Mouse (Mus musculus): ENCODE results near the gene Tmem218. TPM values are rescaled to one million over a fixed set of nuclear protein-coding genes. Genes with fewer than 3 reads are reported as not detected.

Tmem218 gene
- 6.5 and 10.4 TPM in 2 replicates for polyA plus RNA-seq (2016; fragmentation: Nextera tagmentation; extraction: Ambion mirVana)

DNA sequence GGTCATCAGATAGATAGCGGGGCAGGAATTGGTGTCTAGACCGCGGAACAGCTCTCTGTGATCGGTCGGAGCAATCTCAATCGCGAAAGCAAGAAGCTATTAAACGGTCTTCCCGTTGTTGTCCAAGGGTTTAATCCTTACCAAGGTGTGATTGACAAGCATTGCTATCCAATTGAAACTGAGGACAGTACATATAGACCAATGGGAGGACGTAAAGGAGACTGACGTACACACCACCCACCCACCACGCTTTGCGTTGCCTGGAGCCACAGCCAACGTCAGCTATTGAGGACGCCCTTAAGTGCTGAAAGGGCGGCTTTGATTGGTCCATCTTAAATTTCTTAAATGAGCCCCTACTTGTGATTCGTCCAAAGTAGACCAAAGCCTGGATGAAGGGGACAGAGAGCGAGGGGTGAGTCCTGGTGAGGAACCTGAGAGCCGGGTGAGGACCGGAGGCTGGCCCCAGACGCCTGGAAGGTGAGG is at the start of gene Tmem218:
Gene Tmem218, plus strand, starts transcription at position 295 of the 483 bp plus-strand sequence.
- peak within 1 kb of the TSS; percentile 90 for H3K27ac ChIP-seq
- WGBS, result under 1% methylated on average over 21 of the region's 21 CpGs
- H3K36me3 ChIP-seq, result no peaks in the 10 kb centered on the region

DNA sequence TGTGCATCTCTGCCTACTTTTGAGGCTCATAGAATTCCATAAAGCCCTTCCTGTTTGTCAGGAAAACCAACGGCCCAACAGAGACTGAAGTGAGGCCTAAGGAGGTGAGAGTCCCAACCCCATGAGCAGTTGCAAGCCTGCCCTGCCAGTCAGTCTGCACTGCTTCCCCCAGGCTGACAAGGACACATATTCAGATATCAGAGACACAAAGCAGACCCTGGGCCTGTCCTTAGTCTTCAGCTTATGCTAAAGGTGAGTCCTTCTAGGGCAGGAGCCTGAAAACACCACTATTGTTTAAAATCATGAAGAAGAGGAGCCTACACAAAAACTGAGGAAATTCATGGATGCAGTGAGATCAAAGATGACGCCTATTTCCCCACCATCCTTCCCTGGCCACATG is 47.3 kb upstream of the Tmem218 start:
- peaks cover 68% of the 10 kb centered on the region for H3K27me3 ChIP-seq (ENCODE audit: low read depth, poor library complexity, severe bottlenecking)
- no peaks in the 10 kb centered on the region for H3K4me1 ChIP-seq
- no peaks in the 10 kb centered on the region for H3K9me3 ChIP-seq (replicated peaks)
- H3K27ac ChIP-seq, result no peak overlapping the region
- H3K4me3 ChIP-seq, result no peak overlapping the region
- 86% methylated on average over 2 of the region's 2 CpGs for whole genome bisulfite sequencing
- peak; percentile 21 for DNase-seq (ENCODE audit: low spot score)
- H3K36me3 ChIP-seq, result no peaks in the 10 kb centered on the region

More for the DNA sequence above, at the start of gene Tmem218:
- peak; percentile 84 for DNase-seq (ENCODE audit: low spot score)
- Histone ChIP-seq H3K4me1 (peaks cover 4% of the 10 kb centered on the region; the same call in 1 of the 2 replicates), H3K4me3 (peak within 1 kb of the TSS; percentile 68), H3K27me3 (ENCODE audit: low read depth, poor library complexity, severe bottlenecking) (no peaks in the 10 kb centered on the region), H3K9me3 (replicated peaks) (no peaks in the 10 kb centered on the region)

DNA sequence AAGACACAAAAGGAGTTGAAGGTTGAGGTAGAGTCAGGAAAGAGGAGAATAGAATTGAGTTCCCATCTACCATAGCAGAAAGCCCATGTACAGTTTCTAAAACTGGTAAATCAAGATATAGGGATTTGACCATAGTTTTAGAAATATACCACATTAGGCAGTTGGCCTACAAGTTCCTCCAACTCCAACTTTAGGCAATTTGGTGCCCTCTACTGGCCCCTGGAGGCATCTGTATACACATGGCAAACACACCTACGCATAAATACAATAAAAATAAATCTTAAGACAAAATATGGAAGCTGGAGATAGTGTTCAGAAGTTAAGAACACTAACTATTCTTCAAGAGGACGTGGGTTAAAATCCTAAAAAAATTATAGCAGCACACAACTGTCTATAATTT is 41.1 kb upstream of the Tmem218 start:
- Histone ChIP-seq H3K4me3 (no peak overlapping the region), H3K4me1 (peaks cover 10% of the 10 kb centered on the region), H3K27ac (no peak overlapping the region), H3K9me3 (replicated peaks) (no peaks in the 10 kb centered on the region), H3K27me3 (ENCODE audit: low read depth, poor library complexity, severe bottlenecking) (peaks cover 21% of the 10 kb centered on the region; the same call in 1 of the 2 replicates), H3K36me3 (no peaks in the 10 kb centered on the region)
- WGBS, result 74% methylated on average over 2 of the region's 2 CpGs
- DNase-seq (ENCODE audit: low spot score), result no peak

DNA sequence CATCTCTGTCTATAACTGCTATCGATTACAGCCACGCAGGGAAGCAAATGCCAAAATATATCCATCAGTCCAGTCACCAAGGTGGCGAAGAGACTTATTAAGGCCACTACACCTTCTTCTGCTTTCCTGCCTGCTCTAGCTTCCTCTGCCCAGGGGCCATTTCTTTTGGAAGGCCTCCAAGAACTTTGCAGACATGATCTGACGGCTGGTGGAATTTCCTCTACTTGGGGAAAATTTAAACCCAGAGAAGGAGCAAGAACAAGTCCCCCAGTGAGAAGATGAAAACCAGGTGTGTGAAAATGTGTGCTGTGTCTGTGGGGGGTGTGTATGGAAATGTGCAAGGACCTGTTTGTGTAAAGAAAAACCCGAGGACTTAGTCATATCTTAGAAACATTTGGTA is 34.6 kb upstream of the Tmem218 start:
- H3K4me1 ChIP-seq, result peaks cover 35% of the 10 kb centered on the region

DNA sequence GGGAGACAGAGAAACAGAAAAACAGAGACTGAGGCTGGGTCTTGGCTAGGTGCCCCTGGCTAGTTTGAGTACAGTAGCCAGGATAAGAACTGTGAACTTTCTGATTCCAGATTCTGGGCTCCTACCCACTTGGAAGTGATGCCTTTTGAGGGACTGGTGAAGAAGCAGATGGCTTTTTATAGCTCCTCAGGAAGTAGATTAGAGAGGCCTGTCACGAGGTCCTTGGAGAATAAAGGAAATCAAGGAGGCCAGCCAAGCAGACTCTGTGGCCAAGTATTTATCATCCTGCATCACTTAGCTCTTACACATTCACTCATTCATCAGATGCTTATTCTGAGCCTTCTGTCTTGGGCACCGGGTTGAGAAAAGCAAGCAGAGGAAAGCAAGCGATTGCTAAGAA is 32.0 kb upstream of the Tmem218 start:
- H3K36me3 ChIP-seq, result no peaks in the 10 kb centered on the region
- H3K4me1 ChIP-seq, result peaks cover 25% of the 10 kb centered on the region
- 63% methylated on average over 3 of the region's 3 CpGs for WGBS
- no peak overlapping the region for H3K4me3 ChIP-seq
- no peak for DNase-seq (ENCODE audit: low spot score)
- H3K27me3 ChIP-seq (ENCODE audit: low read depth, poor library complexity, severe bottlenecking), result peaks cover 74% of the 10 kb centered on the region
- H3K27ac ChIP-seq, result no peak overlapping the region
- no peaks in the 10 kb centered on the region for H3K9me3 ChIP-seq (replicated peaks)

More for the DNA sequence above, 34.6 kb upstream of the Tmem218 start:
- Histone ChIP-seq H3K27me3 (ENCODE audit: low read depth, poor library complexity, severe bottlenecking) (peaks cover 69% of the 10 kb centered on the region), H3K9me3 (replicated peaks) (no peaks in the 10 kb centered on the region), H3K27ac (no peak overlapping the region; the same call in 1 of the 2 replicates), H3K36me3 (no peaks in the 10 kb centered on the region), H3K4me3 (no peak overlapping the region)
- WGBS, result 68% methylated on average over 5 of the region's 5 CpGs
- no peak for DNase-seq (ENCODE audit: low spot score)

DNA sequence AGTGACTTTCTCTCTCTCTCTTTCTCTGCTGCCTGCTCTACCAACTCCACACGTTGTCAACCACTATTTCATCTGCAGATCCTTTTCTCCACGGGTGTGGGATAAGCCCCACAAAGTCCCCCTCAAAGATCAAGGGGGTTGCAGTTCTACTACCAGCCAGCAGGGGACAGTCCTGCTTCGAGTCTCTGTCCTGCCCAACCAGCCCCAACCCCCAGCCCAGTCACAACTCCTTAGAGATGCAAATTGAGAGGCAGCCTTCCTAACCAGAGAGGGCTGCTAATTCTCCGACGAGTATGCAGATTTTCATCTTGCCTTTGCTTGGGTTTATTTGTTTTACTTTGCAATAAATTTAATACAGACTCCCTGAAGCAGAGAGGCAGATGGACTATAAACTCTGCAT is 30.9 kb upstream of the Tmem218 start:
- peaks cover 70% of the 10 kb centered on the region for H3K27me3 ChIP-seq (ENCODE audit: low read depth, poor library complexity, severe bottlenecking)
- WGBS, result under 1% methylated on average over 5 of the region's 5 CpGs
- H3K9me3 ChIP-seq (replicated peaks), result no peaks in the 10 kb centered on the region
- no peak overlapping the region for H3K27ac ChIP-seq
- peak; percentile 65 for DNase-seq (ENCODE audit: low spot score)
- peaks cover 25% of the 10 kb centered on the region for H3K4me1 ChIP-seq
- no peak overlapping the region for H3K4me3 ChIP-seq
- no peaks in the 10 kb centered on the region for H3K36me3 ChIP-seq

DNA sequence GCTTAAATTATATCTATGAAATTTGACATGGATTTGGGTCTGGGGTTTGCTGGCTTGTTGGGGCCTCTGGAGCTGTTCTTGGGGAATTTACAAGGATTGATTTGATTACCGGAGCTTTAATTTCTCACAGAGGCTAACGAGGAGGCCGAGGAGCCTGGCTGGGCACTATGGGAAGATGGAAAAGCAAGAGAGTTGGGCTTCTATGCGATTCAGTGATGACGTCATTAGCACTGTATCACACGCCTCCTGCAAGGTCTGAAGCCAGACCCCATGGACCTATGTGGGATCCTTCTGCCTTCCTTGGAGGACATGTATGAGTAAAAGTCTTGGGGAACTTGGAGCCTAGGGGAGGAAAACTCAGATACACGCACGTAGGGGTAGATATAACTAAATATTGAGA is 30.5 kb upstream of the Tmem218 start:
- H3K4me1 ChIP-seq, result peaks cover 25% of the 10 kb centered on the region
- H3K9me3 ChIP-seq (replicated peaks), result no peaks in the 10 kb centered on the region
- DNase-seq (ENCODE audit: low spot score), result no peak
- H3K36me3 ChIP-seq, result no peaks in the 10 kb centered on the region
- WGBS, result 46% methylated on average over 8 of the region's 8 CpGs
- H3K27ac ChIP-seq, result no peak overlapping the region
- peaks cover 65% of the 10 kb centered on the region for H3K27me3 ChIP-seq (ENCODE audit: low read depth, poor library complexity, severe bottlenecking)
- no peak overlapping the region for H3K4me3 ChIP-seq

DNA sequence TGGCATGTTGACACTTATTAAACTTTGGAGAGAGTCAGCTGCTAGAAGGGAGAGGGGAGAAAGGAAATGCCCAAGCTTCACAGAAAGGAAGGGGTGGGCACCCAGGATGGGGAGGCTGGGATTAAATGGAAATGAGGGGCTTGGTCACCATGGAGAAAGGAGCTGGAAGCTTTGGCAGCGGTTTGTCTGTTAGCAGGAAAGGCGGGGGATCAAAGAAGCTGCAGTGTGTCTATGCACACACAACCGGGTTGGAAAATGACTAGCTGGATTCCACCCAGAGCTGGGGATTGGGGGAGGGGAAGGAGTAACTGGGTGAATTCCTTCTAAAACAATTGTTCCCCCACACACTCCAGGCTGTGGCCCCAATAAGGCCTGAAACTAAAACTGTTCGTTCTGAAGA is 29.1 kb upstream of the Tmem218 start:
- WGBS, result 40% methylated on average over 4 of the region's 4 CpGs
- no peak for DNase-seq (ENCODE audit: low spot score)
- Histone ChIP-seq H3K4me1 (peaks cover 13% of the 10 kb centered on the region), H3K9me3 (replicated peaks) (no peaks in the 10 kb centered on the region), H3K36me3 (no peaks in the 10 kb centered on the region), H3K27me3 (ENCODE audit: low read depth, poor library complexity, severe bottlenecking) (peaks cover 59% of the 10 kb centered on the region), H3K27ac (no peak overlapping the region), H3K4me3 (no peak overlapping the region)

DNA sequence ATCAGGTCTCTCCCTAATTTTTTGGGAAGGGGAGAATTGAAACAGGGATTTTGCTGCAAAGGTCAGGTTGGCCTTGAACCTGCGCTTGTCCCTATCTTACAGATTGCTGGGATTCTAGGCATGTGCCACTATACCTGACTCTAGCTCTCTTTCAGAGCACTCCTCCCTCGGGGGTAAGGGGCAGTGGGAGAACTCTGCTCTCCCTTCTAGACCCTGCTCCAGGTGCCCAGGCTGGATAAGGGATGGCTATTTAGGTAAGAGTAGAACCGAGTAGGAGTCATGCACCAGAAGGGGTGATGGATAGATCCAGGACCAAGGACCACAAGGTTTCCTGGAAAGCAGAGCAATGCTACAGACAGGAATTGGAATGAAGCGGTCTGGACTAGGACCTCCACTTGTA is 28.4 kb upstream of the Tmem218 start:
- Histone ChIP-seq H3K4me1 (peaks cover 10% of the 10 kb centered on the region), H3K27me3 (ENCODE audit: low read depth, poor library complexity, severe bottlenecking) (peaks cover 53% of the 10 kb centered on the region), H3K4me3 (no peak overlapping the region), H3K9me3 (replicated peaks) (no peaks in the 10 kb centered on the region), H3K27ac (no peak overlapping the region), H3K36me3 (no peaks in the 10 kb centered on the region)
- no peak for DNase-seq (ENCODE audit: low spot score)
- WGBS, result 87% methylated on average over 4 of the region's 4 CpGs

DNA sequence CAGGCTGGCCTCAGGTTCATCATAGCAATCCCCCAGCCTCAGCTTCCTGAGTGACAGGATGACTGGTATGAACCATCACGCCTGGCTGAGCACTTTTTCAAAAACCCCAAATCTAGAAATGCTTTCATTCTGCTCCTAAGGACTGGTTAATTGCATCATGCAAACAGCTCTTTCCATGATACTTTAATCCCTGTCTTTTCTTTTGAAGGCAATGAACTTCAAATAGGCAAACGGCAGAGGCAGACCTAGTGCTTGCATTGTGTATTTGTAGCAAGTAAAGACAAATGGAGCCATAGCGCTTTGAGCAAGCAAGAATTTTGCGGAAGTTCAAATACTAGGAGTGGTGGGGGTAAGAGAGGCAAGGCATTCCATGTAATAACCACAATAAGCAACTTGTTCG is 26.4 kb upstream of the Tmem218 start:
- DNase-seq (ENCODE audit: low spot score), result no peak
- Histone ChIP-seq H3K4me1 (peaks cover 8% of the 10 kb centered on the region), H3K9me3 (replicated peaks) (no peaks in the 10 kb centered on the region), H3K36me3 (no peaks in the 10 kb centered on the region), H3K27me3 (ENCODE audit: low read depth, poor library complexity, severe bottlenecking) (peaks cover 33% of the 10 kb centered on the region), H3K27ac (no peak overlapping the region), H3K4me3 (no peak overlapping the region)
- WGBS, result 86% methylated on average over 5 of the region's 5 CpGs

DNA sequence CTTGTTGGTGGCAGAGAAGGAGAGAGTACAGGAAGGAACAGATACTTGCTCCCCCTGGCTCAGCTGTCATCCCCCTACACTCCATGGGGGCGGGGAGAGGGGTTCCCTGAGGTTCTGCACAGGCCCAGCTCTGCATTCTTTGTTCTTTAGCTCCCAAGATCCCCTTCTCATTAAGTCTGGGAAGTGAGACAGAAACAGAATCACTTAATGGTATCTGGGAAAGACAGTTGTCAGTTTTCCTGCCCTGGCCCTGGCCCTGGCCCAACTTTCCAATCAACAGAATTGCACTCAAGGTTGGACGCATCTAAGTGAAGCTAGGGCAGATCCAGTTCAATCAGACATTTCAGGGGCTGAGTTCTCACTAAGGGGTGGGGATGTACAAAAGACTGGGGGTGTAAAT is 24.8 kb upstream of the Tmem218 start:
- H3K9me3 ChIP-seq (replicated peaks), result no peaks in the 10 kb centered on the region
- H3K4me1 ChIP-seq, result no peaks in the 10 kb centered on the region
- peaks cover 17% of the 10 kb centered on the region; the same call in 1 of the 2 replicates for H3K27me3 ChIP-seq (ENCODE audit: low read depth, poor library complexity, severe bottlenecking)
- 89% methylated on average over 2 of the region's 2 CpGs for WGBS
- H3K36me3 ChIP-seq, result no peaks in the 10 kb centered on the region
- H3K27ac ChIP-seq, result no peak overlapping the region
- no peak for DNase-seq (ENCODE audit: low spot score)
- no peak overlapping the region for H3K4me3 ChIP-seq

DNA sequence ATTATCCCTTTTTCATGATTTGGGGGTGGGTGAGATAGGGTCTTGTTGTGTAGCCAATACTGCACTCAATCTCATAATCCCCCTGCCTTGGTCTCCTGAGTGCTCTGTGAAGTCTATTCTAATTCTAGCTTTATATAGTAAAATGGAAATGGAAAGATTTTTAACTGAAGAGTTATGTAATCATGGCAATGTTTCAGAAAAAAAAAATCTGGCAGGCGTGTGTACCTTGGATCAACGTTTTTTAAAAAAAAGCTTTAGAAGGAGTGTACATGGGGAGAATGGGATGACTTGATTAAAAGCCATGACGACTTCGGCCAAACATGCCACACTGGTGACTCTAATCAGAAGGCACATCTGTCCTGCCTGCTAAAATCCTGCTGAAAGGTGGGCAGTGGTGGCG is 20.6 kb upstream of the Tmem218 start:
- H3K27me3 ChIP-seq (ENCODE audit: low read depth, poor library complexity, severe bottlenecking), result no peaks in the 10 kb centered on the region
- WGBS, result 91% methylated on average over 5 of the region's 5 CpGs
- no peak overlapping the region for H3K27ac ChIP-seq
- no peak overlapping the region for H3K4me3 ChIP-seq
- H3K36me3 ChIP-seq, result no peaks in the 10 kb centered on the region
- DNase-seq (ENCODE audit: low spot score), result no peak
- no peaks in the 10 kb centered on the region for H3K4me1 ChIP-seq
- no peaks in the 10 kb centered on the region for H3K9me3 ChIP-seq (replicated peaks)

DNA sequence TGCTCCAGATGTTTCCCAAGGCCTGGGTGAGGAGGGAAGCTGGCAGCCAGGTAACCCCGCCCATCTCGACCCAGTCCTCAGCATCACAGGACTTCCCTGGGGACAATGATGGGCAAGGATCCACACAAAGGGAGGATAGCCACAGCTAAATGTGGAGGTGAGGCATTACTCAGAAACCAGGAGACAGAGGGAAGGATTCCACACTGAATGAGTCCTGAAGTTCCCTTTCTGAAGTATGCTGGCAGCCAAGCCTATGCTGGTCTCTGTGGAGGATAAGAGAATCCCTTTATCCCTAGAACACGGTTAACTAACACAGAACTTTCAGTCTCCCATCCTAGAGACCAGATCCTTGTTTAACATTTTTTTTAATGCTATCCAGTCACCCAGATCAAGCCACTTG is 20.0 kb upstream of the Tmem218 start:
- WGBS, result 81% methylated on average over 3 of the region's 3 CpGs
- DNase-seq (ENCODE audit: low spot score), result no peak
- no peaks in the 10 kb centered on the region for H3K4me1 ChIP-seq
- H3K9me3 ChIP-seq (replicated peaks), result no peaks in the 10 kb centered on the region
- H3K27ac ChIP-seq, result no peak overlapping the region
- no peak overlapping the region for H3K4me3 ChIP-seq
- H3K27me3 ChIP-seq (ENCODE audit: low read depth, poor library complexity, severe bottlenecking), result no peaks in the 10 kb centered on the region
- no peaks in the 10 kb centered on the region for H3K36me3 ChIP-seq

DNA sequence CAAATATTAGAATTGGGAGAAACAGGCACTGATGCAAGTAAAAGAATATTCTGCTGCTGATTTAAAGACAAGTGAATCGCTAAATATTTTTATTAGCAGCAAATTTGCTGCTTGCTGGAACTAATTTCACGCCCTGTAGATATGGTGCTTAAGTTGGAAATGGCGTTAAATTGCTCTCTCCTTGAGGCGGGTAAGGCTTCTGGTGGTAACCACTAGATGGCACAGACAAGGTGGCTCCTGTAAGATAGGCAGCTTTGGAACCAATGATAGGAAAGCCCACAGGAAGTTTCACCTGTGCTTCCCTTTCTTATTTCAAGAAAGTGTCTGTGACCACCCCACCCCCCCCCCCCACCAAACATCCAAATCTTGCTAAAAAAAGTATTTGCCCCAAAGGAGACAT is 11.0 kb upstream of the Tmem218 start:
- Histone ChIP-seq H3K36me3 (no peaks in the 10 kb centered on the region), H3K4me1 (no peaks in the 10 kb centered on the region), H3K27ac (no peak overlapping the region), H3K9me3 (replicated peaks) (no peaks in the 10 kb centered on the region), H3K4me3 (no peak overlapping the region), H3K27me3 (ENCODE audit: low read depth, poor library complexity, severe bottlenecking) (no peaks in the 10 kb centered on the region)
- no peak for DNase-seq (ENCODE audit: low spot score)
- WGBS, result 83% methylated on average over 4 of the region's 4 CpGs

All from limb, embryonic 10.5 days (tissue).